Mouse (Mus musculus) liver, adult 2 months (tissue): ENCODE data around the gene Ackr4.

Source experiments
- CTCF ChIP-seq: fragments of 200-500 bp; IDR thresholded peaks from 2 replicates; pipeline ENCODE4 v1.5.1; 2011; ENCODE audit warnings: low read depth, low read length, control low read depth
- POLR2A ChIP-seq: fragments of 200-500 bp; IDR thresholded peaks from 2 replicates; pipeline ENCODE4 v1.6.1; 2011; ENCODE audit warnings: low read length, control low read depth; ENCODE audit not compliant: insufficient read depth; ENCODE audit errors: extremely low read depth

DNA sequence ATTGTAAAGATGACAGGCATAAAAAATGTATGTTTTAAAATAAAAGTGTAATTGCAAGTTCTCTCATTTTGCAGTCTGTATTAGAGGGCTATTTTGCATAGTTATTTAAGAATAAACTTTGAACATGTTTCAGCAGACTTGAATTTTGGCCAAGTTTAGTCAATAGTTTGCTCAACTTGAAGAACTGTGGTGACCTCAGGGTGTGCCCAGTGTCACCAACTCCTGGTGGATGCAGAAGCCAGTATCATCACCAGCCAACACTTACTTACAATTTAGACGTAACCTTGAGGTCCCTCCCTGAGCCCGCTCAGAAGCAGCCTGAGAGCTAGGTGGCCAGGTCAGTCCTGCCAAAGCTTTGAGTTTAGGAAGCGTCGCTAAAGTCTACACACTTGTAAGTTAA, 83.1 kb downstream of the Ackr4 start:
- TF ChIP-seq POLR2A (no peak), CTCF (no peak)
